Mouse (Mus musculus) heart, postnatal 0 days (tissue): ENCODE measurements around the gene Acp5.

ENCODE experiments used
- CTCF ChIP-seq: IDR thresholded peaks from 2 replicates; pipeline ENCODE4 v1.5.1; 2016; ENCODE audit warnings: antibody characterized with exemption, control low read depth, low read depth
- EP300 ChIP-seq: IDR thresholded peaks from 2 replicates; pipeline ENCODE4 v1.6.1; 2016; ENCODE audit warnings: antibody characterized with exemption, low read depth

DNA sequence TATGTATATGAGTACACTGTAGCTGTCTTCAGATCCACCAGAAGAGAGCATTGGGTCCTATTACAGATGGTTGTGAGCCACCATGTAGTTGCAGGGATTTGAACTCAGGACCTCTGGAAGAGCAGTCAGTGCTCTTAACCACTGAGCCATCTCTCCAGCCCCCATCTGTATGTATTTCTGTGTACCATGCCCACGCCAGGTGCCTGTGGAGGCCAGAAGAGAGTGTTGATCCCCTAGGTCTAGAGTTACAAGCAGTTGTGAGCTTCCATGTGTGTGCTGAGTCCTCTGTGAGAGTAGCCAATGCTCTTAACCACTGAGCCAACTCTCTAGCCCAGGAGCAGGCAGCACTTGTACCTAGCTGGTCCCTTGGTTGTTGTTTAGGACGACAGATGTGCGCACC lies 11.3 kb downstream of the Acp5 start:
- no peak for TF ChIP-seq CTCF
- no peak for TF ChIP-seq EP300
